8 mouse cellular contexts compared by ENCODE assay signal in the genomic region with DNA sequence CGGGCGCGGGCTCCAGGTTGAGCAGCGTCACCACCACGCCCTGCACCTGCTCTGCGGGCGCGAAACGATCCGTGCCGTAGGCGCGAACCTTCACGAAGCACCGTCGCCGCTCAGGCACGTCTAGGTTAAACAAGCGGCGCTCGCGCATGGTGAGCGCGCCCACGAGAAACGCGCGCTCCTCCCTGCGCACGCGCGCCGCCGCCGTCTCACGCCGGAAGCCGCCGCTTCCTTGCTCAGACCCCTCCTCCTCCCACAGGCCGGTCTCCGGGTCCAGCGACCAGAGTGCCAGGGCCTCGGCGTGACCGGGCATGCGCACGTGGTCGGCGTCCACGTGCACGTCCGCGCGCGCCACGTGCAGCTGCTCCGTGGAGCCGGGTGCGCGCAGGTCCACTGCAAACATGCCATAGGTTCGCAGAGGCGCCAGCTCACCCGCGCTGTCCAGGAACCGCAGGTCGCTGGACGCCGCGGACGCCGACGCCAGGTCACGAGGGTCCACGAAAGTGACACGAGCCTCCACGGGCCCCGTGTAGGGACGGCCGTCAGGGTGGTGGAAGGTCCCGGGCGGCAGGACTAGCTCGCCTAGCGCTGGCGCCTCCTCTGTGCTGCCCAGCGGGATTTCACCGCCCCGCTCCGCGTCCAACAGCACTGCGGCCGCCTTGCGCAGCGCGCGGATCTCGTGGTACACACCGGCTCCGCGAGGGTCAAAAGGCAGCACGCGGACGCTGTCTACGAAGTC. TPM values are rescaled to one million over a fixed set of nuclear protein-coding genes. Genes with fewer than 3 reads are reported as not detected.
DNase-seq lines count a peak whose midpoint lies in the region; ATAC-seq and TF ChIP-seq lines count a peak whose summit lies in the region.

No protein-coding gene starts in this region.

- TF ChIP-seq CTCF in hindbrain, postnatal 0 days (IDR thresholded peaks at IDR 0.05; ENCODE audit: low read depth) = no peak

- H3K36me3 ChIP-seq in forebrain, embryonic 12.5 days (replicated peaks) = no peaks in the 10 kb centered on the region
- no peaks in the 10 kb centered on the region for H3K36me3 ChIP-seq in hindbrain, postnatal 0 days (ENCODE audit: insufficient read depth, low read length)
- no peaks in the 10 kb centered on the region for H3K36me3 ChIP-seq in limb, embryonic 12.5 days
- no peaks in the 10 kb centered on the region for H3K36me3 ChIP-seq in midbrain, embryonic 14.5 days (ENCODE audit: control insufficient read depth, insufficient read depth, low read length)

- peak overlapping the region; percentile 53 for H3K4me2 ChIP-seq in forebrain, embryonic 12.5 days
- peak overlapping the region; percentile 52 for H3K4me2 ChIP-seq in hindbrain, postnatal 0 days (ENCODE audit: low read depth, low read length)
- peak overlapping the region; percentile 56 for H3K4me2 ChIP-seq in limb, embryonic 12.5 days
- H3K4me2 ChIP-seq in midbrain, embryonic 14.5 days (ENCODE audit: low read length) = peak overlapping the region; percentile 53

- peaks cover 25% of the 10 kb centered on the region for H3K4me1 ChIP-seq in forebrain, embryonic 12.5 days
- peaks cover 1% of the 10 kb centered on the region; the same call in 1 of the 2 replicates for H3K4me1 ChIP-seq in hindbrain, postnatal 0 days (ENCODE audit: insufficient read depth, low read length)
- peaks cover 28% of the 10 kb centered on the region for H3K4me1 ChIP-seq in limb, embryonic 12.5 days (replicated peaks)
- H3K4me1 ChIP-seq in midbrain, embryonic 14.5 days (ENCODE audit: control insufficient read depth, insufficient read depth, low read length) = no peaks in the 10 kb centered on the region

- no peak overlapping the region for H3K9ac ChIP-seq in forebrain, embryonic 12.5 days
- peak overlapping the region; percentile 43 for H3K9ac ChIP-seq in hindbrain, postnatal 0 days (replicated peaks; ENCODE audit: low read length)
- peak overlapping the region; percentile 23; the same call in 1 of the 2 replicates for H3K9ac ChIP-seq in limb, embryonic 12.5 days (replicated peaks)
- no peak overlapping the region; the same call in 1 of the 2 replicates for H3K9ac ChIP-seq in midbrain, embryonic 14.5 days (replicated peaks; ENCODE audit: low read length)

- 0 out of 2 replicates have a peak, but pooled peaks cover 3% of the 10 kb centered on the region for H3K9me3 ChIP-seq in forebrain, embryonic 12.5 days
- H3K9me3 ChIP-seq in hindbrain, postnatal 0 days (ENCODE audit: low read length) = no peaks in the 10 kb centered on the region
- H3K9me3 ChIP-seq in limb, embryonic 12.5 days = no peaks in the 10 kb centered on the region
- no peaks in the 10 kb centered on the region for H3K9me3 ChIP-seq in midbrain, embryonic 14.5 days (ENCODE audit: control insufficient read depth, low read length)

- H3K27ac ChIP-seq in forebrain, embryonic 12.5 days = no peak overlapping the region
- no peak overlapping the region for H3K27ac ChIP-seq in hindbrain, postnatal 0 days
- H3K27ac ChIP-seq in limb, embryonic 12.5 days = no peak overlapping the region
- no peak overlapping the region for H3K27ac ChIP-seq in midbrain, embryonic 14.5 days (replicated peaks; ENCODE audit: low read depth, low read length)

- peak overlapping the region; percentile 41 for H3K4me3 ChIP-seq in forebrain, embryonic 12.5 days (replicated peaks)
- peak overlapping the region; percentile 42 for H3K4me3 ChIP-seq in hindbrain, postnatal 0 days (ENCODE audit: low read length)
- peak overlapping the region; percentile 41 for H3K4me3 ChIP-seq in limb, embryonic 12.5 days (replicated peaks)
- H3K4me3 ChIP-seq in midbrain, embryonic 14.5 days (replicated peaks; ENCODE audit: low read depth, low read length) = peak overlapping the region; percentile 38

- peak; percentile 57 for ATAC-seq in forebrain, embryonic 12.5 days (ENCODE audit: low FRiP score)
- peak; percentile 77 for ATAC-seq in hindbrain, postnatal 0 days
- peak; percentile 10; the same call in 1 of the 2 replicates for ATAC-seq in limb, embryonic 12.5 days (ENCODE audit: insufficient number of reproducible peaks, insufficient read depth, low FRiP score, low TSS enrichment, low read depth)
- ATAC-seq in midbrain, embryonic 14.5 days (ENCODE audit: low FRiP score, low TSS enrichment) = peak; percentile 59

- 7% methylated on average over 101 of the region's 103 CpGs for WGBS in forebrain, embryonic 12.5 days
- 8% methylated on average over 92 of the region's 103 CpGs for WGBS in hindbrain, postnatal 0 days
- WGBS in limb, embryonic 12.5 days = 8% methylated on average over 103 of the region's 103 CpGs
- 6% methylated on average over 103 of the region's 103 CpGs for WGBS in midbrain, embryonic 14.5 days

- peaks cover 97% of the 10 kb centered on the region for H3K27me3 ChIP-seq in forebrain, embryonic 12.5 days
- H3K27me3 ChIP-seq in hindbrain, postnatal 0 days (ENCODE audit: insufficient read depth, low read length) = peaks cover 68% of the 10 kb centered on the region
- peaks cover 100% of the 10 kb centered on the region for H3K27me3 ChIP-seq in limb, embryonic 12.5 days
- peaks cover 82% of the 10 kb centered on the region for H3K27me3 ChIP-seq in midbrain, embryonic 14.5 days (ENCODE audit: control insufficient read depth, insufficient read depth, low read length)

- DNase-seq in cerebellum, postnatal 10 days = peak; percentile 89 to 92
- DNase-seq in cerebellum, adult 9-11 months = no peak
- DNase-seq in ES-CJ7 (ENCODE audit: low read depth, low spot score) = peak; percentile 76
- peak; percentile 90 for DNase-seq in hindbrain, postnatal 0 days (ENCODE audit: low spot score)
- peak; percentile 87 for DNase-seq in midbrain, embryonic 14.5 days
- DNase-seq in thymus, postnatal 14 days = peak; percentile 55

RNA-seq across cellular contexts. Expression of a gene that starts 5.3 kb away (rescaled TPM):
- 0.77 and 1.1 TPM in 2 replicates for polyA plus RNA-seq in forebrain, embryonic 12.5 days (2016; fragmentation: Nextera tagmentation; extraction: Ambion mirVana)
- 14.3 and 19.2 TPM in 2 replicates for total RNA-seq in hindbrain, postnatal 0 days (2014; rRNA removed)
- polyA plus RNA-seq in hindbrain, postnatal 0 days (2015; fragmentation: Nextera tagmentation; extraction: Ambion mirVana) = 6.9 and 7.2 TPM in 2 replicates
- 0.78 and 0.79 TPM in 2 replicates for polyA plus RNA-seq in limb, embryonic 12.5 days (2016; fragmentation: Nextera tagmentation; extraction: Ambion mirVana)
- 3.1 and 4.6 TPM in 2 replicates for polyA plus RNA-seq in midbrain, embryonic 14.5 days (2014; fragmentation: Nextera tagmentation; extraction: Ambion mirVana)

RNA-seq across cellular contexts. Expression of a gene that starts 19.8 kb away (rescaled TPM):
- polyA plus RNA-seq in forebrain, embryonic 12.5 days (2016; fragmentation: Nextera tagmentation; extraction: Ambion mirVana) = 4.2 and 4.3 TPM in 2 replicates
- 1.6 and 1.8 TPM in 2 replicates for total RNA-seq in hindbrain, postnatal 0 days (2014; rRNA removed)
- 3.7 and 4.3 TPM in 2 replicates for polyA plus RNA-seq in hindbrain, postnatal 0 days (2015; fragmentation: Nextera tagmentation; extraction: Ambion mirVana)
- 6.2 and 7.3 TPM in 2 replicates for polyA plus RNA-seq in limb, embryonic 12.5 days (2016; fragmentation: Nextera tagmentation; extraction: Ambion mirVana)
- 5.1 TPM in 2 replicates for polyA plus RNA-seq in midbrain, embryonic 14.5 days (2014; fragmentation: Nextera tagmentation; extraction: Ambion mirVana)

RNA-seq across cellular contexts. Expression of a gene that starts 20.2 kb away (rescaled TPM):
- 165 and 168 TPM in 2 replicates for polyA plus RNA-seq in forebrain, embryonic 12.5 days (2016; fragmentation: Nextera tagmentation; extraction: Ambion mirVana)
- 61.0 and 91.4 TPM in 2 replicates for total RNA-seq in hindbrain, postnatal 0 days (2014; rRNA removed)
- 269 and 275 TPM in 2 replicates for polyA plus RNA-seq in hindbrain, postnatal 0 days (2015; fragmentation: Nextera tagmentation; extraction: Ambion mirVana)
- 171 and 172 TPM in 2 replicates for polyA plus RNA-seq in limb, embryonic 12.5 days (2016; fragmentation: Nextera tagmentation; extraction: Ambion mirVana)
- polyA plus RNA-seq in midbrain, embryonic 14.5 days (2014; fragmentation: Nextera tagmentation; extraction: Ambion mirVana) = 170 and 211 TPM in 2 replicates

RNA-seq across cellular contexts. Expression of a gene that starts 20.3 kb away (rescaled TPM):
- polyA plus RNA-seq in forebrain, embryonic 12.5 days (2016; fragmentation: Nextera tagmentation; extraction: Ambion mirVana) = 7.0 and 9.8 TPM in 2 replicates
- 8.4 and 10.7 TPM in 2 replicates for total RNA-seq in hindbrain, postnatal 0 days (2014; rRNA removed)
- 13.3 and 13.8 TPM in 2 replicates for polyA plus RNA-seq in hindbrain, postnatal 0 days (2015; fragmentation: Nextera tagmentation; extraction: Ambion mirVana)
- 6.0 and 7.4 TPM in 2 replicates for polyA plus RNA-seq in limb, embryonic 12.5 days (2016; fragmentation: Nextera tagmentation; extraction: Ambion mirVana)
- polyA plus RNA-seq in midbrain, embryonic 14.5 days (2014; fragmentation: Nextera tagmentation; extraction: Ambion mirVana) = 8.4 and 11.9 TPM in 2 replicates

RNA-seq across cellular contexts. Expression of a gene that starts 49.9 kb away (rescaled TPM):
- 51.2 and 54.0 TPM in 2 replicates for polyA plus RNA-seq in forebrain, embryonic 12.5 days (2016; fragmentation: Nextera tagmentation; extraction: Ambion mirVana)
- total RNA-seq in hindbrain, postnatal 0 days (2014; rRNA removed) = 46.5 and 86.4 TPM in 2 replicates
- 81.9 and 88.5 TPM in 2 replicates for polyA plus RNA-seq in hindbrain, postnatal 0 days (2015; fragmentation: Nextera tagmentation; extraction: Ambion mirVana)
- 7.5 and 10.0 TPM in 2 replicates for polyA plus RNA-seq in limb, embryonic 12.5 days (2016; fragmentation: Nextera tagmentation; extraction: Ambion mirVana)
- 62.3 and 78.2 TPM in 2 replicates for polyA plus RNA-seq in midbrain, embryonic 14.5 days (2014; fragmentation: Nextera tagmentation; extraction: Ambion mirVana)

Comparison
In these comparisons a context has a peak if more than half of its experiments do, and no peak if none do; other contexts are left out.
1. ATAC-seq: peak in every context shown above with its lines; median percentile 77 in hindbrain, postnatal 0 days; 59 in midbrain, embryonic 14.5 days; 57 in forebrain, embryonic 12.5 days; 10 in limb, embryonic 12.5 days.
2. H3K9ac ChIP-seq: peak in hindbrain, postnatal 0 days (single experiment) and limb, embryonic 12.5 days (single experiment); none in forebrain, embryonic 12.5 days (single experiment) and midbrain, embryonic 14.5 days (single experiment).
3. Peak in every context shown above with its lines, with median percentiles within 50 percentile points of each other: H3K4me2 ChIP-seq and H3K4me3 ChIP-seq.